Mouse (Mus musculus) heart, adult 2 months (tissue): ENCODE data around the gene Fam178b. TPM values are rescaled to one million over a fixed set of nuclear protein-coding genes. Genes with fewer than 3 reads are reported as not detected.

Source experiments
- DNase-seq, 2 experiments: peaks; one replicate each; pipeline ENCODE4 v3.0.0; 2021
- H3K27ac ChIP-seq: fragments of 200-600 bp; 2 replicates; pipeline ENCODE4 v1.8.1; 2022
- H3K27me3 ChIP-seq: fragments of 200-500 bp; 2 replicates; pipeline ENCODE4 v1.6.1; 2012; ENCODE audit warnings: mild to moderate bottlenecking, low read length, inconsistent platforms, mixed read lengths; ENCODE audit not compliant: control insufficient read depth, insufficient read depth
- H3K36me3 ChIP-seq: fragments of 200-500 bp; 2 replicates; pipeline ENCODE4 v1.6.1; 2012; ENCODE audit warnings: low read length, inconsistent platforms; ENCODE audit not compliant: control insufficient read depth, insufficient read depth
- H3K4me1 ChIP-seq: fragments of 200-500 bp; 2 replicates; pipeline ENCODE4 v1.6.1; 2011; ENCODE audit warnings: low read length; ENCODE audit not compliant: control insufficient read depth, insufficient read depth
- H3K4me3 ChIP-seq: fragments of 200-600 bp; 2 replicates; pipeline ENCODE4 v1.8.1; 2022
- H3K79me2 ChIP-seq: fragments of 200-500 bp; replicated peaks from 2 replicates; pipeline ENCODE4 v1.6.1; 2012; ENCODE audit warnings: mild to moderate bottlenecking, inconsistent platforms, low read length, moderate library complexity, mixed read lengths; ENCODE audit not compliant: control insufficient read depth, insufficient read depth
- H3K9ac ChIP-seq: fragments of 200-500 bp; 2 replicates; pipeline ENCODE4 v1.6.1; 2012; ENCODE audit warnings: low read depth, mild to moderate bottlenecking, control low read depth, inconsistent platforms, low read length, mixed read lengths
- CTCF ChIP-seq: fragments of 200-600 bp; IDR thresholded peaks from 2 replicates; pipeline ENCODE4 v1.8.1; 2022; ENCODE audit warnings: antibody characterized with exemption, mild to moderate bottlenecking, moderate library complexity
- EP300 ChIP-seq: fragments of 200-500 bp; IDR thresholded peaks from 2 replicates; pipeline ENCODE4 v1.6.1; 2011; ENCODE audit warnings: low read depth, low read length, control low read depth; ENCODE audit not compliant: insufficient read depth
- POLR2A ChIP-seq: fragments of 200-500 bp; IDR thresholded peaks from 2 replicates; pipeline ENCODE4 v1.6.1; 2011; ENCODE audit warnings: mild to moderate bottlenecking, low read depth, low read length, control low read depth; ENCODE audit not compliant: insufficient read depth
- WGBS: fragments of 180-500 bp; shearing (Covaris S2); methylation state at CpG from one replicate; pipeline ENCODE4 v1.1.7; 2018; 5-methylcytosine and 5-hydroxymethylcytosine counted together
- intact Hi-C: fragments of 180-260 bp; cut with DNase I; formaldehyde crosslinking; loops from one replicate; pipeline ENCODE4 v1.15.1; 2025
- polyA plus RNA-seq: library from polyadenylated mRNA; depleted of rRNA; stranded (reverse); fragments of >200 nt; gene quantifications from 2 replicates; pipeline ENCODE4 v1.2.3, GENCODE M21; 2012
- total RNA-seq, 2 experiments: library from RNA; stranded (reverse); gene quantifications; 2 replicates each; pipeline ENCODE4 v1.2.3; 2021

The Fam178b gene
- total and polyA plus RNA-seq, 3 experiments = 0.39 to 0.80 TPM; not detected in 1

- Histone ChIP-seq H3K4me3 (no peak overlapping the region), H3K27ac (peak overlapping the region; percentile 34), H3K79me2 (no peaks in the 10 kb centered on the region), H3K27me3 (no peaks in the 10 kb centered on the region), H3K4me1 (peaks cover 45% of the 10 kb centered on the region), H3K9ac (no peak overlapping the region), H3K36me3 (no peaks in the 10 kb centered on the region)
- intact Hi-C loops = no loop called here
- peak; percentile 69 to 74 for DNase-seq
- TF ChIP-seq EP300 (0 out of 2 replicates have a peak, but pooled peaks have one; percentile 7), POLR2A (no peak)
- WGBS = 25% methylated on average over 6 of the region's 6 CpGs
These were observed 111.4 kb downstream of the Fam178b start for GRCm38 (mm10) chr1:36571627-36572026.

GRCm38 (mm10) chr1:36570320-36570719 is 112.7 kb downstream of the Fam178b start:
- no peak overlapping the region for H3K9ac ChIP-seq

GRCm38 (mm10) chr1:36569694-36570276 is 113.2 kb downstream of the Fam178b start:
- Histone ChIP-seq H3K36me3 (no peaks in the 10 kb centered on the region), H3K27me3 (no peaks in the 10 kb centered on the region), H3K4me3 (no peak overlapping the region), H3K4me1 (peaks cover 47% of the 10 kb centered on the region), H3K27ac (peak overlapping the region; percentile 85), H3K79me2 (no peaks in the 10 kb centered on the region), H3K9ac (no peak overlapping the region)
- TF ChIP-seq CTCF (no peak), POLR2A (no peak), EP300 (no peak)
- peak in 1 of 2 experiments; percentile 26 for DNase-seq
- 26% methylated on average over 7 of the region's 7 CpGs for WGBS
- intact Hi-C loops = no loop called here

More at GRCm38 (mm10) chr1:36570320-36570719, 112.7 kb downstream of the Fam178b start:
- H3K4me3 ChIP-seq = no peak overlapping the region
- H3K4me1 ChIP-seq = peaks cover 45% of the 10 kb centered on the region
- no peaks in the 10 kb centered on the region for H3K79me2 ChIP-seq
- WGBS = 85% methylated on average over 5 of the region's 5 CpGs
- peak in 1 of 2 experiments; percentile 10 for DNase-seq
- TF ChIP-seq EP300 = no peak
- H3K27ac ChIP-seq = peak overlapping the region; percentile 85; the same call in 1 of the 2 replicates
- intact Hi-C loops = no loop called here
- no peaks in the 10 kb centered on the region for H3K36me3 ChIP-seq
- no peaks in the 10 kb centered on the region for H3K27me3 ChIP-seq

- no peaks in the 10 kb centered on the region for H3K79me2 ChIP-seq
- no peak overlapping the region for H3K9ac ChIP-seq
- peaks cover 54% of the 10 kb centered on the region for H3K4me1 ChIP-seq
- WGBS = 49% methylated on average over 4 of the region's 4 CpGs
- H3K27me3 ChIP-seq = no peaks in the 10 kb centered on the region
- DNase-seq = peak in 1 of 2 experiments; percentile 61
- H3K27ac ChIP-seq = peak overlapping the region; percentile 85
- intact Hi-C loops = no loop called here
- TF ChIP-seq POLR2A (no peak), EP300 (0 out of 2 replicates have a peak, but pooled peaks have one; percentile 18), CTCF (no peak)
- no peak overlapping the region for H3K4me3 ChIP-seq
- no peaks in the 10 kb centered on the region for H3K36me3 ChIP-seq
These were observed 114.2 kb downstream of the Fam178b start for GRCm38 (mm10) chr1:36568776-36569175.

- WGBS = 54% methylated on average over 21 of the region's 21 CpGs
- intact Hi-C loops = no loop called here
- H3K4me1 ChIP-seq = peaks cover 51% of the 10 kb centered on the region
These were observed 115.0 kb downstream of the Fam178b start for GRCm38 (mm10) chr1:36567818-36568603.

GRCm38 (mm10) chr1:36566425-36566824 is 116.6 kb downstream of the Fam178b start:
- Histone ChIP-seq H3K27ac (no peak overlapping the region), H3K79me2 (no peaks in the 10 kb centered on the region), H3K4me1 (peaks cover 43% of the 10 kb centered on the region), H3K27me3 (no peaks in the 10 kb centered on the region), H3K4me3 (no peak overlapping the region), H3K9ac (no peak overlapping the region), H3K36me3 (no peaks in the 10 kb centered on the region)
- no peak for DNase-seq
- TF ChIP-seq POLR2A = no peak
- intact Hi-C loops = no loop called here
- 37% methylated on average over 2 of the region's 2 CpGs for WGBS

More at GRCm38 (mm10) chr1:36567818-36568603, 115.0 kb downstream of the Fam178b start:
- H3K9ac ChIP-seq = no peak overlapping the region
- TF ChIP-seq EP300 (no peak), CTCF (no peak), POLR2A (no peak)
- no peaks in the 10 kb centered on the region for H3K27me3 ChIP-seq
- no peaks in the 10 kb centered on the region for H3K79me2 ChIP-seq
- H3K36me3 ChIP-seq = no peaks in the 10 kb centered on the region
- H3K4me3 ChIP-seq = no peak overlapping the region
- H3K27ac ChIP-seq = peak overlapping the region; percentile 85
- peak in 1 of 2 experiments; percentile 37 for DNase-seq
